In the genomic region with DNA sequence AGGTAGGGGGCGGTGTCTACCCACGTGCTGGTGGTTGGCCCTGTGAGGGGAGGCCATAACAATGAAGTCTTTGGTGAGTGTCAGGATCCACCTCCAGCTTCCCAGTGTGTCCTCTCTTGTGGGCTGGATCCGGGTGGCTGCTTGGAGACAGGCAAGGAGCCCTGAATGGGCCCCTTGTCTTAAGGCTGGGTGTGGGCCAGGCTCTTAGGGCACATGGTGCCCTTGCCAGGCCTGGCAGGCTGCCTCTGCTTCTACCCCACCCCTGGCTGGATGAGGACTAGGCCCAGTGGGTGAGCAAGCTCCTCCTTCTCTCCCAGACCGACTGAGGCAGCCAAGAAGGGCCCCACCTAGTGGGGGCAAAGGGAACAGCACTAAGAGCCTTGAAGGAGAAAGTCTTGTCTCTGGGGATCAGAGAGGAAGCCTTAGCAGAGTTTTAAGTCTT, we compare ENCODE assay signal across 8 mouse cellular contexts. TPM values are rescaled to one million over a fixed set of nuclear protein-coding genes. Genes with fewer than 3 reads are reported as not detected.
DNase-seq lines count a peak whose midpoint lies in the region; ATAC-seq and TF ChIP-seq lines count a peak whose summit lies in the region.

No protein-coding gene starts in this region.

- peak; percentile 36; the same call in 1 of the 2 replicates for TF ChIP-seq POLR2A in bone marrow, adult 2 months (IDR thresholded peaks at IDR 0.05; ENCODE audit: borderline replicate concordance, control insufficient read depth, low read depth, low read length)
- TF ChIP-seq POLR2A in liver, adult 2 months (IDR thresholded peaks at IDR 0.05; ENCODE audit: extremely low read depth, insufficient read depth, low read length): no peak

- H3K27me3 ChIP-seq in C2C12 (ENCODE audit: control insufficient read depth, insufficient read depth, insufficient read length): no peaks in the 10 kb centered on the region
- H3K27me3 ChIP-seq in heart, embryonic 10.5 days (ENCODE audit: insufficient read depth, poor library complexity, severe bottlenecking): no peaks in the 10 kb centered on the region
- no peaks in the 10 kb centered on the region for H3K27me3 ChIP-seq in kidney, embryonic 15.5 days
- H3K27me3 ChIP-seq in liver, adult 2 months (ENCODE audit: control insufficient read depth, insufficient read depth, low read length): no peaks in the 10 kb centered on the region
- H3K27me3 ChIP-seq in stomach, embryonic 14.5 days (ENCODE audit: control insufficient read depth, insufficient read depth, low read length): no peaks in the 10 kb centered on the region

- peaks cover 10% of the 10 kb centered on the region for H3K36me3 ChIP-seq in C2C12 (ENCODE audit: control insufficient read depth, insufficient read depth)
- H3K36me3 ChIP-seq in heart, embryonic 10.5 days: peaks cover 54% of the 10 kb centered on the region
- H3K36me3 ChIP-seq in kidney, embryonic 15.5 days: peaks cover 48% of the 10 kb centered on the region
- H3K36me3 ChIP-seq in liver, adult 2 months (ENCODE audit: control insufficient read depth, insufficient read depth, low read length): no peaks in the 10 kb centered on the region
- peaks cover 27% of the 10 kb centered on the region for H3K36me3 ChIP-seq in stomach, embryonic 14.5 days (ENCODE audit: control insufficient read depth, insufficient read depth, low read length)

- ATAC-seq in erythroblast, adult 5-6 weeks (replicated peaks; ENCODE audit: low FRiP score, poor library complexity, severe bottlenecking): peak; percentile 82
- ATAC-seq in kidney, embryonic 15.5 days (replicated peaks; ENCODE audit: low FRiP score): peak; percentile 41; the same call in 1 of the 2 replicates
- ATAC-seq in stomach, embryonic 14.5 days (ENCODE audit: insufficient number of reproducible peaks, insufficient read depth, low FRiP score, low read depth): peak; percentile 72

- H3K27ac ChIP-seq in bone marrow, adult 2 months (ENCODE audit: control insufficient read depth, insufficient read depth, low read depth, low read length, poor library complexity): peak overlapping the region; percentile 23; the same call in 1 of the 2 replicates
- H3K27ac ChIP-seq in heart, embryonic 10.5 days: no peak overlapping the region; the same call in 1 of the 2 replicates
- no peak overlapping the region for H3K27ac ChIP-seq in kidney, embryonic 15.5 days
- H3K27ac ChIP-seq in liver, adult 2 months (replicated peaks; ENCODE audit: insufficient read depth, low read depth, low read length): no peak overlapping the region
- no peak overlapping the region for H3K27ac ChIP-seq in stomach, embryonic 14.5 days (ENCODE audit: low read length)

- no peak overlapping the region for H3K4me3 ChIP-seq in C2C12 (ENCODE audit: insufficient read depth, poor library complexity, severe bottlenecking)
- no peak overlapping the region for H3K4me3 ChIP-seq in bone marrow, adult 2 months (replicated peaks; ENCODE audit: control insufficient read depth, low read depth, low read length)
- H3K4me3 ChIP-seq in heart, embryonic 10.5 days: no peak overlapping the region
- H3K4me3 ChIP-seq in kidney, embryonic 15.5 days (replicated peaks): no peak overlapping the region
- H3K4me3 ChIP-seq in liver, adult 2 months (ENCODE audit: insufficient read depth, low read depth, low read length): no peak overlapping the region
- no peak overlapping the region for H3K4me3 ChIP-seq in stomach, embryonic 14.5 days (ENCODE audit: low read depth, low read length)

- no peaks in the 10 kb centered on the region; the same call in 1 of the 2 replicates for H3K4me1 ChIP-seq in bone marrow, adult 2 months (ENCODE audit: control insufficient read depth, insufficient read depth, low read length)
- H3K4me1 ChIP-seq in heart, embryonic 10.5 days: peaks cover 35% of the 10 kb centered on the region
- H3K4me1 ChIP-seq in kidney, embryonic 15.5 days: 0 out of 2 replicates have a peak, but pooled peaks cover 11% of the 10 kb centered on the region
- H3K4me1 ChIP-seq in liver, adult 2 months (ENCODE audit: control insufficient read depth, insufficient read depth, low read length): peaks cover 2% of the 10 kb centered on the region
- H3K4me1 ChIP-seq in stomach, embryonic 14.5 days (ENCODE audit: control insufficient read depth, insufficient read depth, low read length): no peaks in the 10 kb centered on the region

- DNase-seq in heart, embryonic 10.5 days (ENCODE audit: low spot score): peak; percentile 88
- peak; percentile 61 for DNase-seq in liver, adult 2 months (ENCODE audit: extremely low read depth, low read depth, low spot score)
- peak; percentile 91 for DNase-seq in naive thymus-derived CD4-positive, alpha-beta T cell, adult 2 months (ENCODE audit: low read depth)

- WGBS in bone marrow, adult 2 months: 44% methylated on average over 4 of the region's 4 CpGs
- 41% methylated on average over 4 of the region's 4 CpGs for WGBS in heart, embryonic 10.5 days
- WGBS in kidney, embryonic 15.5 days: 38% methylated on average over 4 of the region's 4 CpGs
- WGBS in liver, adult 2 months: 44% methylated on average over 4 of the region's 4 CpGs
- 41% methylated on average over 4 of the region's 4 CpGs for WGBS in stomach, embryonic 14.5 days

- peak; percentile 54 for TF ChIP-seq CTCF in C2C12 (IDR thresholded peaks at IDR 0.05; ENCODE audit: control insufficient read depth, insufficient read depth, insufficient read length)
- peak; percentile 95 for TF ChIP-seq CTCF in bone marrow, adult 2 months (IDR thresholded peaks at IDR 0.05; ENCODE audit: control insufficient read depth, insufficient read depth, low read length)
- peak; percentile 91 for TF ChIP-seq CTCF in liver, adult 2 months (IDR thresholded peaks at IDR 0.05; ENCODE audit: low read depth, low read length)

- H3K79me2 ChIP-seq in C2C12 (ENCODE audit: control insufficient read depth, insufficient read depth): no peaks in the 10 kb centered on the region
- H3K79me2 ChIP-seq in liver, adult 2 months (ENCODE audit: control insufficient read depth, insufficient read depth, low read length): no peaks in the 10 kb centered on the region

- H3K79me3 ChIP-seq in C2C12 (ENCODE audit: low read depth): no peaks in the 10 kb centered on the region

- no peak overlapping the region for H3K4me2 ChIP-seq in kidney, embryonic 15.5 days
- no peak overlapping the region for H3K4me2 ChIP-seq in stomach, embryonic 14.5 days (replicated peaks; ENCODE audit: low read depth, low read length)

- no peak overlapping the region for H3K9ac ChIP-seq in kidney, embryonic 15.5 days
- H3K9ac ChIP-seq in liver, adult 2 months (ENCODE audit: low read depth, low read length): no peak overlapping the region
- no peak overlapping the region for H3K9ac ChIP-seq in stomach, embryonic 14.5 days (replicated peaks; ENCODE audit: low read depth, low read length)

- H3ac ChIP-seq in C2C12 (ENCODE audit: control insufficient read depth, insufficient read length, low read depth): no peak overlapping the region

- no peaks in the 10 kb centered on the region for H3K9me3 ChIP-seq in heart, embryonic 10.5 days
- H3K9me3 ChIP-seq in kidney, embryonic 15.5 days (replicated peaks): no peaks in the 10 kb centered on the region
- no peaks in the 10 kb centered on the region for H3K9me3 ChIP-seq in stomach, embryonic 14.5 days (ENCODE audit: control insufficient read depth, low read depth, low read length)

RNA-seq across cellular contexts. Expression of a gene that starts 14.5 kb away (rescaled TPM):
- polyA plus RNA-seq in C2C12 (2012; fragmentation: generic; extraction: Trizol): 32.4 TPM
- 143 and 144 TPM in 2 replicates for polyA plus RNA-seq in bone marrow, adult 2 months (2011; ENCODE audit: insufficient read depth, insufficient read length, low replicate concordance, missing spikeins)
- total RNA-seq in erythroblast, adult 5-6 weeks (2015; ENCODE audit: low replicate concordance): 24.5 and 44.6 TPM in 2 replicates
- total RNA-seq in erythroblast, adult 5-6 weeks (2017; ENCODE audit: low replicate concordance): 69.5 and 76.3 TPM in 2 replicates
- 147 and 165 TPM in 2 replicates for polyA plus RNA-seq in heart, embryonic 10.5 days (2016; fragmentation: Nextera tagmentation; extraction: Ambion mirVana)
- 111 and 126 TPM in 2 replicates for polyA plus RNA-seq in kidney, embryonic 15.5 days (2015; fragmentation: Nextera tagmentation; extraction: Ambion mirVana)
- 4.4 and 4.5 TPM in 2 replicates for total RNA-seq in liver, adult 2 months (2014; rRNA removed)
- polyA plus RNA-seq in liver, adult 2 months (2012; rRNA removed): 11.4 and 22.1 TPM in 2 replicates
- polyA plus RNA-seq in stomach, embryonic 14.5 days (2014; fragmentation: Nextera tagmentation; extraction: Ambion mirVana): 118 and 132 TPM in 2 replicates

RNA-seq across cellular contexts. Expression of a gene that starts 18.6 kb away (rescaled TPM):
- 3.6 TPM for polyA plus RNA-seq in C2C12 (2012; fragmentation: generic; extraction: Trizol)
- polyA plus RNA-seq in bone marrow, adult 2 months (2011; ENCODE audit: insufficient read depth, insufficient read length, low replicate concordance, missing spikeins): 1.2 and 1.9 TPM in 2 replicates
- 0.38 TPM in 1 of 2 replicates, not detected in the other for total RNA-seq in erythroblast, adult 5-6 weeks (2015; ENCODE audit: low replicate concordance)
- 0.84 and 1.4 TPM in 2 replicates for total RNA-seq in erythroblast, adult 5-6 weeks (2017; ENCODE audit: low replicate concordance)
- 1.4 TPM in 2 replicates for polyA plus RNA-seq in heart, embryonic 10.5 days (2016; fragmentation: Nextera tagmentation; extraction: Ambion mirVana)
- 1.8 and 2.1 TPM in 2 replicates for polyA plus RNA-seq in kidney, embryonic 15.5 days (2015; fragmentation: Nextera tagmentation; extraction: Ambion mirVana)
- total RNA-seq in liver, adult 2 months (2014; rRNA removed): 0.13 and 0.18 TPM in 2 replicates
- polyA plus RNA-seq in liver, adult 2 months (2012; rRNA removed): 0.17 and 0.28 TPM in 2 replicates
- 1.0 and 1.4 TPM in 2 replicates for polyA plus RNA-seq in stomach, embryonic 14.5 days (2014; fragmentation: Nextera tagmentation; extraction: Ambion mirVana)

RNA-seq across cellular contexts. Expression of a gene that starts 18.7 kb away (rescaled TPM):
- polyA plus RNA-seq in C2C12 (2012; fragmentation: generic; extraction: Trizol): 42.7 TPM
- 52.6 and 130 TPM in 2 replicates for polyA plus RNA-seq in bone marrow, adult 2 months (2011; ENCODE audit: insufficient read depth, insufficient read length, low replicate concordance, missing spikeins)
- total RNA-seq in erythroblast, adult 5-6 weeks (2015; ENCODE audit: low replicate concordance): 6.5 and 24.2 TPM in 2 replicates
- total RNA-seq in erythroblast, adult 5-6 weeks (2017; ENCODE audit: low replicate concordance): 6.4 and 12.0 TPM in 2 replicates
- polyA plus RNA-seq in heart, embryonic 10.5 days (2016; fragmentation: Nextera tagmentation; extraction: Ambion mirVana): 31.3 and 49.2 TPM in 2 replicates
- polyA plus RNA-seq in kidney, embryonic 15.5 days (2015; fragmentation: Nextera tagmentation; extraction: Ambion mirVana): 25.9 and 33.2 TPM in 2 replicates
- total RNA-seq in liver, adult 2 months (2014; rRNA removed): 11.5 and 16.7 TPM in 2 replicates
- 28.9 and 34.0 TPM in 2 replicates for polyA plus RNA-seq in liver, adult 2 months (2012; rRNA removed)
- polyA plus RNA-seq in stomach, embryonic 14.5 days (2014; fragmentation: Nextera tagmentation; extraction: Ambion mirVana): 32.7 and 38.1 TPM in 2 replicates

RNA-seq across cellular contexts. Expression of a gene that starts 27.5 kb away (rescaled TPM):
- 44.6 TPM for polyA plus RNA-seq in C2C12 (2012; fragmentation: generic; extraction: Trizol)
- polyA plus RNA-seq in bone marrow, adult 2 months (2011; ENCODE audit: insufficient read depth, insufficient read length, low replicate concordance, missing spikeins): 25.6 and 45.6 TPM in 2 replicates
- total RNA-seq in erythroblast, adult 5-6 weeks (2015; ENCODE audit: low replicate concordance): 7.7 and 11.7 TPM in 2 replicates
- 4.8 and 14.4 TPM in 2 replicates for total RNA-seq in erythroblast, adult 5-6 weeks (2017; ENCODE audit: low replicate concordance)
- polyA plus RNA-seq in heart, embryonic 10.5 days (2016; fragmentation: Nextera tagmentation; extraction: Ambion mirVana): 7.1 and 10.4 TPM in 2 replicates
- polyA plus RNA-seq in kidney, embryonic 15.5 days (2015; fragmentation: Nextera tagmentation; extraction: Ambion mirVana): 9.2 and 10.4 TPM in 2 replicates
- 13.7 and 15.9 TPM in 2 replicates for total RNA-seq in liver, adult 2 months (2014; rRNA removed)
- 16.3 and 18.7 TPM in 2 replicates for polyA plus RNA-seq in liver, adult 2 months (2012; rRNA removed)
- polyA plus RNA-seq in stomach, embryonic 14.5 days (2014; fragmentation: Nextera tagmentation; extraction: Ambion mirVana): 13.6 and 17.6 TPM in 2 replicates

RNA-seq across cellular contexts. Expression of a gene that starts 27.6 kb away (rescaled TPM):
- 0.73 TPM for polyA plus RNA-seq in C2C12 (2012; fragmentation: generic; extraction: Trizol)
- polyA plus RNA-seq in bone marrow, adult 2 months (2011; ENCODE audit: insufficient read depth, insufficient read length, low replicate concordance, missing spikeins): 9.5 and 18.7 TPM in 2 replicates
- 1.7 and 9.2 TPM in 2 replicates for total RNA-seq in erythroblast, adult 5-6 weeks (2015; ENCODE audit: low replicate concordance)
- total RNA-seq in erythroblast, adult 5-6 weeks (2017; ENCODE audit: low replicate concordance): 5.5 and 6.1 TPM in 2 replicates
- polyA plus RNA-seq in heart, embryonic 10.5 days (2016; fragmentation: Nextera tagmentation; extraction: Ambion mirVana): 10.0 and 12.5 TPM in 2 replicates
- polyA plus RNA-seq in kidney, embryonic 15.5 days (2015; fragmentation: Nextera tagmentation; extraction: Ambion mirVana): 26.6 and 31.8 TPM in 2 replicates
- total RNA-seq in liver, adult 2 months (2014; rRNA removed): 3.3 and 4.2 TPM in 2 replicates
- polyA plus RNA-seq in liver, adult 2 months (2012; rRNA removed): 1.7 and 1.9 TPM in 2 replicates
- 22.3 and 23.3 TPM in 2 replicates for polyA plus RNA-seq in stomach, embryonic 14.5 days (2014; fragmentation: Nextera tagmentation; extraction: Ambion mirVana)
